9 mouse cellular contexts compared by ENCODE assay signal in genomic region chr11:42420634-42421470, GRCm38 (mm10). TPM values are rescaled to one million over a fixed set of nuclear protein-coding genes. Genes with fewer than 3 reads are reported as not detected.
DNase-seq lines count a peak whose midpoint lies in the region; ATAC-seq and TF ChIP-seq lines count a peak whose summit lies in the region.
"Had no signal": no experiment of that assay in that cellular context is flagged by ENCODE, and none has a peak within 500 bp of the region (broad histone marks: within the 10 kb centered on the region; RNA-seq: fewer than 3 reads in every experiment).

No protein-coding gene starts in this region.

- TF ChIP-seq POLR2A in myocyte (IDR thresholded peaks at IDR 0.05; ENCODE audit: insufficient read length, low read depth): no peak

- no peaks in the 10 kb centered on the region for H3K79me2 ChIP-seq in myocyte (ENCODE audit: control insufficient read depth, insufficient read depth)

- no peaks in the 10 kb centered on the region for H3K9me3 ChIP-seq in forebrain, embryonic 12.5 days
- H3K9me3 ChIP-seq in hindbrain, embryonic 15.5 days: no peaks in the 10 kb centered on the region

- H3K4me3 ChIP-seq in gastrocnemius, adult 2 months: peak overlapping the region; percentile 70
- peak overlapping the region; percentile 35 for H3K4me3 ChIP-seq in brown adipose tissue, adult 24 weeks (ENCODE audit: insufficient read depth, low read depth, low read length)
- H3K4me3 ChIP-seq in forebrain, embryonic 12.5 days (replicated peaks): peak overlapping the region; percentile 57
- H3K4me3 ChIP-seq in hindbrain, embryonic 15.5 days: peak overlapping the region; percentile 71
- H3K4me3 ChIP-seq in myocyte: peak overlapping the region; percentile 61

- H3K9ac ChIP-seq in forebrain, embryonic 12.5 days: peak overlapping the region; percentile 63
- peak overlapping the region; percentile 77 for H3K9ac ChIP-seq in hindbrain, embryonic 15.5 days

- no peak for TF ChIP-seq CTCF in gastrocnemius, adult 2 months (IDR thresholded peaks at IDR 0.05)

- peak overlapping the region; percentile 87 for H3K4me2 ChIP-seq in forebrain, embryonic 12.5 days
- peak overlapping the region; percentile 83 for H3K4me2 ChIP-seq in hindbrain, embryonic 15.5 days
- peak overlapping the region; percentile 89 for H3K4me2 ChIP-seq in myocyte (ENCODE audit: low read depth)

- no peaks in the 10 kb centered on the region for H3K4me1 ChIP-seq in brown adipose tissue, adult 24 weeks (ENCODE audit: control insufficient read depth, insufficient read depth, insufficient read length, low read length)
- peaks cover 13% of the 10 kb centered on the region for H3K4me1 ChIP-seq in forebrain, embryonic 12.5 days
- H3K4me1 ChIP-seq in hindbrain, embryonic 15.5 days (replicated peaks): peaks cover 26% of the 10 kb centered on the region

- ATAC-seq in forebrain, embryonic 12.5 days (ENCODE audit: low FRiP score): peak; percentile 57
- ATAC-seq in hindbrain, embryonic 15.5 days (ENCODE audit: low FRiP score, low read depth): peak; percentile 72

- WGBS in forebrain, embryonic 12.5 days: under 1% methylated on average over 21 of the region's 21 CpGs
- under 1% methylated on average over 21 of the region's 21 CpGs for WGBS in hindbrain, embryonic 15.5 days

- H3ac ChIP-seq in myocyte (ENCODE audit: control insufficient read depth, insufficient read length): peak overlapping the region; percentile 43

- peak; percentile 30 for DNase-seq in gastrocnemius, adult 2 months
- no peak for DNase-seq in gastrocnemius, adult 18-20 months (ENCODE audit: low spot score)
- DNase-seq in left cerebral cortex, postnatal 4 days: peak; percentile 71
- DNase-seq in B cell, adult 2 months: no peak

- peaks cover 3% of the 10 kb centered on the region; the same call in 1 of the 2 replicates for H3K27me3 ChIP-seq in forebrain, embryonic 12.5 days
- no peaks in the 10 kb centered on the region for H3K27me3 ChIP-seq in hindbrain, embryonic 15.5 days
- H3K27me3 ChIP-seq in myocyte (ENCODE audit: control insufficient read depth, insufficient read depth, insufficient read length): no peaks in the 10 kb centered on the region

- intact Hi-C loops in gastrocnemius, adult 2 months (cut with DNase I): no loop called here
- intact Hi-C loops in left cerebral cortex, postnatal 4 days (cut with DNase I): loop anchor here (5.0 to 10.0 kb wide), 4 partner anchors 844 to 1636 kb away; no protein-coding TSS in a partner anchor

- no peaks in the 10 kb centered on the region for H3K36me3 ChIP-seq in forebrain, embryonic 12.5 days (replicated peaks)
- H3K36me3 ChIP-seq in hindbrain, embryonic 15.5 days: no peaks in the 10 kb centered on the region
- no peaks in the 10 kb centered on the region for H3K36me3 ChIP-seq in myocyte (ENCODE audit: control insufficient read depth, insufficient read depth)

- no peak overlapping the region for H3K27ac ChIP-seq in gastrocnemius, adult 2 months
- H3K27ac ChIP-seq in brown adipose tissue, adult 24 weeks (replicated peaks; ENCODE audit: low read depth, low read length): no peak overlapping the region
- H3K27ac ChIP-seq in forebrain, embryonic 12.5 days: peak overlapping the region; percentile 77
- peak overlapping the region; percentile 88 for H3K27ac ChIP-seq in hindbrain, embryonic 15.5 days (replicated peaks)

TF ChIP-seq in myocyte, 11 proteins besides CTCF, POLR2A, EP300 and RAD21:
- TF ChIP-seq MAX (IDR thresholded peaks at IDR 0.05; ENCODE audit: low read depth): no peak

RNA-seq across cellular contexts. Expression of gene Gabrb2, which starts 1.3 kb away (rescaled TPM):
- under 1 TPM; 0.61 to 0.79 TPM for total RNA-seq in gastrocnemius, adult 2 months (2021)
- under 1 TPM; 0.43 to 0.57 TPM for total RNA-seq in gastrocnemius, adult 18-20 months (2021)
- polyA plus RNA-seq in brown adipose tissue, adult 24 weeks (2012; ENCODE audit: insufficient read depth, insufficient read length, missing spikeins): not detected in 2 replicates
- 10.0 and 10.6 TPM in 2 replicates for polyA plus RNA-seq in forebrain, embryonic 12.5 days (2016; fragmentation: Nextera tagmentation; extraction: Ambion mirVana)
- polyA plus RNA-seq in hindbrain, embryonic 15.5 days (2015; fragmentation: Nextera tagmentation; extraction: Ambion mirVana): 19.9 and 21.7 TPM in 2 replicates
- 100 to 1,000 TPM; 122 to 131 TPM for total RNA-seq in left cerebral cortex, postnatal 4 days (2021)
- 0.53 TPM for polyA plus RNA-seq in myocyte (2012; fragmentation: generic; extraction: Trizol)
- polyA plus RNA-seq: gonadal fat pad, adult 2 months had no signal

Comparison
In these comparisons a context has a peak if more than half of its experiments do, and no peak if none do; other contexts are left out.
1. DNase-seq: peak in gastrocnemius, adult 2 months (single experiment) and left cerebral cortex, postnatal 4 days (single experiment); none in gastrocnemius, adult 18-20 months (single experiment) and B cell, adult 2 months (0 of 2).
2. H3K27ac ChIP-seq: peak in forebrain, embryonic 12.5 days (single experiment) and hindbrain, embryonic 15.5 days (single experiment); none in gastrocnemius, adult 2 months (single experiment) and brown adipose tissue, adult 24 weeks (single experiment).
3. Peak in every context shown above with its lines, with median percentiles within 50 percentile points of each other: H3K4me3 ChIP-seq and H3K4me2 ChIP-seq.